Mouse (Mus musculus) lung, postnatal 0 days (tissue): ENCODE measurements around the gene E130114P18Rik.

ENCODE experiments used
- CTCF ChIP-seq: IDR thresholded peaks from 2 replicates; pipeline ENCODE4 v1.5.1; 2016; ENCODE audit warnings: antibody characterized with exemption, mild to moderate bottlenecking
- EP300 ChIP-seq: IDR thresholded peaks from 2 replicates; pipeline ENCODE4 v1.6.1; 2016; ENCODE audit warnings: antibody characterized with exemption, mild to moderate bottlenecking, control low read depth

DNA sequence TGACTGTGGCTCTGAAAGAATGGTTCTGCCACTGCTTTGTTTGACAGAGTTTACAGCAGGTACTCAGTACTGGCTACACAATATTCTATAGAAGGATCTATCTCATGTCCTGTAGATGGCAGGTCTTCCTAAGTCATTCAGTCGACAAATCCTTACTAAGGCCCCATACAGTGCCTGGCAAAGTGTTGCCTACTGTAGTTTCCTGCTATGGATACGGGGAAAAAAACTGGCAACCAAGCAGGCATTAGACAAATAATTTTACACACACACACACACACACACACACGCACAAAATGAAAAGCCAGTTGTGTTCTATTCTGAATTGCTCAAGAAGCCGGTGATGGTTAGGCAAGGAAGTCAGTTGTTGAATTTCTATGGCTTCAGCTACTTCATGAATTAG is 130.6 kb downstream of the E130114P18Rik start:
- TF ChIP-seq CTCF (no peak), EP300 (no peak)
